Mouse (Mus musculus) liver, embryonic 14.5 days (tissue): ENCODE data around the gene Kcna4. TPM values are rescaled to one million over a fixed set of nuclear protein-coding genes. Genes with fewer than 3 reads are reported as not detected.

Experiments used
- ATAC-seq: fragments of 200-750 bp; cut with Nextera tagmentation; 2 replicates; pipeline ENCODE4 v1.8.0; 2017; ENCODE audit warnings: moderate number of reproducible peaks, mild to moderate bottlenecking, moderate library complexity; ENCODE audit not compliant: insufficient read depth
- DNase-seq, 3 experiments: peaks; one replicate each; pipeline ENCODE4 v3.0.0-alpha.2; 2012 to 2013; ENCODE audit warnings: low read depth in 3 of 3, low spot score in 3 of 3
- H3K27ac ChIP-seq: fragments of 300-500 bp; sonication (generic); 2 replicates; pipeline ENCODE4 v1.5.1; 2014; ENCODE audit warnings: moderate library complexity, mild to moderate bottlenecking, control low read depth, inconsistent platforms
- H3K27me3 ChIP-seq: fragments of 300-500 bp; sonication (generic); 2 replicates; pipeline ENCODE4 v1.6.1; 2014; ENCODE audit warnings: mild to moderate bottlenecking, low read length, moderate library complexity; ENCODE audit not compliant: control insufficient read depth, insufficient read depth
- H3K36me3 ChIP-seq: fragments of 300-500 bp; sonication (generic); replicated peaks from 2 replicates; pipeline ENCODE4 v1.6.1; 2014; ENCODE audit warnings: low read depth; ENCODE audit not compliant: control insufficient read depth, insufficient read depth
- H3K4me1 ChIP-seq, 2 experiments: fragments of 200-500 bp in 1 of 2; fragments of 300-500 bp in 1 of 2; sonication (generic) in 1 of 2; replicated peaks; 2 replicates each; pipeline ENCODE4 v1.6.1; 2012 to 2014; ENCODE audit warnings: antibody characterized with exemption in 1 of 2, inconsistent platforms in 1 of 2, low read length in 1 of 2; ENCODE audit not compliant: control insufficient read depth in 2 of 2, insufficient read depth in 2 of 2
- H3K4me2 ChIP-seq: fragments of 300-500 bp; sonication (generic); 2 replicates; pipeline ENCODE4 v1.6.1; 2014; ENCODE audit warnings: low read depth, mild to moderate bottlenecking, control low read depth, moderate library complexity
- H3K4me3 ChIP-seq, 2 experiments: fragments of 200-500 bp in 1 of 2; fragments of 300-500 bp in 1 of 2; sonication (generic) in 1 of 2; 2 replicates each; pipeline ENCODE4 v1.5.1; 2012 to 2014; ENCODE audit warnings: low read depth in 2 of 2, low read length in 2 of 2, mild to moderate bottlenecking in 2 of 2, control low read depth in 1 of 2, inconsistent platforms in 1 of 2, moderate library complexity in 1 of 2; ENCODE audit not compliant: insufficient read depth in 1 of 2
- H3K9ac ChIP-seq: fragments of 300-500 bp; sonication (generic); replicated peaks from 2 replicates; pipeline ENCODE4 v1.6.1; 2014; ENCODE audit warnings: mild to moderate bottlenecking, control low read depth, moderate library complexity
- H3K9me3 ChIP-seq: fragments of 300-500 bp; sonication (generic); 2 replicates; pipeline ENCODE4 v1.6.1; 2016; ENCODE audit warnings: low read length, mixed read lengths; ENCODE audit not compliant: control insufficient read depth
- CTCF ChIP-seq: IDR thresholded peaks from 2 replicates; pipeline ENCODE4 v1.5.1; 2016; ENCODE audit warnings: antibody characterized with exemption, low read depth, control low read depth
- EP300 ChIP-seq: IDR thresholded peaks from 2 replicates; pipeline ENCODE4 v1.6.1; 2016; ENCODE audit warnings: antibody characterized with exemption, low read depth
- WGBS: fragments of 180-500 bp; shearing (Covaris S2); extraction: QIAGEN DNeasy Blood & Tissue Kit; methylation state at CpG from one replicate; pipeline ENCODE4 v1.1.7; 2014; ENCODE audit not compliant: insufficient replicate concordance; 5-methylcytosine and 5-hydroxymethylcytosine counted together
- polyA plus RNA-seq, 2 experiments: library from polyadenylated mRNA; depleted of rRNA in 1 of 2; stranded (reverse) in 1 of 2; unstranded in 1 of 2; fragments of >200 nt; fragmentation: Nextera tagmentation in 1 of 2; extraction: Ambion mirVana in 1 of 2; gene quantifications; 2 replicates each; pipeline versions ENCODE4 v1.2.1 to v1.2.3; 2012 to 2014

Kcna4 gene
- polyA plus RNA-seq, 2 experiments: 0.04 TPM; not detected in 1

GRCm38 (mm10) chr2:107345299-107345698 is 54.9 kb downstream of the Kcna4 start:
- WGBS: 60% methylated on average over 4 of the region's 4 CpGs
- no peak for DNase-seq
- Histone ChIP-seq H3K4me1 (no peaks in the 10 kb centered on the region), H3K4me3 (no peak overlapping the region), H3K4me2 (no peak overlapping the region), H3K9ac (no peak overlapping the region), H3K9me3 (no peaks in the 10 kb centered on the region), H3K27ac (no peak overlapping the region), H3K36me3 (no peaks in the 10 kb centered on the region), H3K27me3 (no peaks in the 10 kb centered on the region)
- TF ChIP-seq CTCF (no peak), EP300 (no peak)
- no peak for ATAC-seq

Other genes starting within 250 kb of the Kcna4 start
- gene Fshb, start 231.0 kb upstream of the Kcna4 start, polyA plus RNA-seq (2012; rRNA removed): not detected in 2 replicates
- gene Fshb, start 231.0 kb upstream of the Kcna4 start, polyA plus RNA-seq (2014; fragmentation: Nextera tagmentation; extraction: Ambion mirVana): not detected in 2 replicates